Mouse (Mus musculus) ES-Bruce4 (cell line): ENCODE measurements around the gene Ap2m1.

ENCODE experiments used
- CTCF ChIP-seq: IDR thresholded peaks from one replicate; pipeline ENCODE4 v1.8.1; 2011; ENCODE audit warnings: low read depth, low read length
- POLR2A ChIP-seq: IDR thresholded peaks from one replicate; pipeline ENCODE4 v1.8.1; 2011; ENCODE audit warnings: low read length; ENCODE audit not compliant: insufficient read depth

GRCm38 (mm10) chr16:20509349-20509748 is 25.9 kb upstream of the Ap2m1 start:
- TF ChIP-seq CTCF = peak; percentile 81
- TF ChIP-seq POLR2A = no peak
